Mouse (Mus musculus) adrenal gland, postnatal 4 days (tissue): Measurements from ENCODE around the gene Nap1l2. TPM values are rescaled to one million over a fixed set of nuclear protein-coding genes. Genes with fewer than 3 reads are reported as not detected.
"Not testable (repeated sequence)": the region's sequence is repeated elsewhere in the genome, so short reads cannot be mapped to it uniquely, and the experiment has no call there.

ENCODE experiments used
- DNase-seq, 2 experiments: peaks; one replicate each; pipeline ENCODE4 v3.0.0; 2021 to 2022; ENCODE audit warnings: low spot score in 2 of 2, mixed read lengths in 2 of 2
- long read RNA-seq, 2 experiments: library from polyadenylated mRNA; stranded (forward); transcript quantifications; one replicate each; pipeline ENCODE4 v2.0.0; 2021
- total RNA-seq, 2 experiments: library from RNA; stranded (reverse); gene quantifications; 2 replicates each; pipeline ENCODE4 v1.2.3; 2021

Nap1l2 gene
- total RNA-seq: 1 to 10 TPM; 2.1 to 2.5 TPM
- long read RNA-seq, experiment 1, transcript Nap1l2-201 (1 exons, 2,465 nt): major isoform, 6 of 6 reads
- long read RNA-seq, experiment 1, partial matches to known transcripts: 0 of 6 reads
- long read RNA-seq, experiment 1, other reads (novel, unspliced or antisense): 0 of 6 reads
- long read RNA-seq, experiment 2, partial matches to known transcripts: 0 of 4 reads
- long read RNA-seq, experiment 2, other reads (novel, unspliced or antisense): 0 of 4 reads

GRCm38 (mm10) chrX:103186431-103186786 is at the start of gene Nap1l2:
TSS of gene Nap1l2 (minus strand) at chrX:103186640.
- DNase-seq: no peak

GRCm38 (mm10) chrX:103215251-103215650 is 28.8 kb upstream of the Nap1l2 start:
- DNase-seq: no peak

- no peak for DNase-seq
Measured at GRCm38 (mm10) chrX:103186829-103187228, 389 bp upstream of the Nap1l2 start.

- DNase-seq: no peak
Measured at GRCm38 (mm10) chrX:103185781-103186430, 534 bp downstream of the Nap1l2 start.

GRCm38 (mm10) chrX:103183536-103183935 is 2.9 kb downstream of the Nap1l2 start:
- no peak for DNase-seq

GRCm38 (mm10) chrX:103179771-103180558 is 6.5 kb downstream of the Nap1l2 start:
- DNase-seq: no peak

- not testable (repeated sequence) for DNase-seq
Measured at GRCm38 (mm10) chrX:103164948-103165605, 21.4 kb downstream of the Nap1l2 start.

- no peak for DNase-seq
Measured at GRCm38 (mm10) chrX:103156134-103156533, 30.3 kb downstream of the Nap1l2 start.

- no peak for DNase-seq
Measured at GRCm38 (mm10) chrX:103138549-103138948, 47.9 kb downstream of the Nap1l2 start.

Other genes starting within 250 kb of the Nap1l2 start
- not detected for gene Cdx4, start 134.8 kb upstream of the Nap1l2 start, total RNA-seq
- gene Chic1, start 169.8 kb upstream of the Nap1l2 start, total RNA-seq: 1 to 10 TPM; 6.7 to 7.3 TPM
- under 1 TPM in 1 of 2 experiments, not detected in 1; 0.54 TPM for gene Tsx, start 227.8 kb upstream of the Nap1l2 start, total RNA-seq
- not detected for gene Gm26992, start 235.4 kb upstream of the Nap1l2 start, total RNA-seq